Mouse (Mus musculus): ENCODE results near the gene Atp5b.
A peak's percentile ranks its signal among the peaks of the same experiment; 100 is the strongest.

Atp5b gene

GRCm38 (mm10) chr10:128096693-128097586 is 13.9 kb downstream of the Atp5b start:
- DNase-seq (ENCODE audit: low spot score in 2 of 2): peak; percentile 70 to 87

GRCm38 (mm10) chr10:128097587-128097971 is 14.5 kb downstream of the Atp5b start:
- peak in 1 of 2 experiments; percentile 64 for DNase-seq (ENCODE audit: low spot score in 2 of 2)

- DNase-seq (ENCODE audit: low spot score in 2 of 2): no peak
Measured at GRCm38 (mm10) chr10:128110103-128110761, 27.2 kb downstream of the Atp5b start.

- DNase-seq (ENCODE audit: low spot score in 2 of 2): no peak
Measured at GRCm38 (mm10) chr10:128111227-128111626, 28.2 kb downstream of the Atp5b start.

GRCm38 (mm10) chr10:128123833-128124232 is 40.8 kb downstream of the Atp5b start:
- no peak for DNase-seq (ENCODE audit: low spot score in 2 of 2)

GRCm38 (mm10) chr10:128124831-128125230 is 41.8 kb downstream of the Atp5b start:
- DNase-seq (ENCODE audit: low spot score in 2 of 2): no peak

GRCm38 (mm10) chr10:128125951-128126350 is 42.9 kb downstream of the Atp5b start:
- DNase-seq (ENCODE audit: low spot score in 2 of 2): no peak

- no peak for DNase-seq (ENCODE audit: low spot score in 2 of 2)
Measured at GRCm38 (mm10) chr10:128127497-128127896, 44.4 kb downstream of the Atp5b start.

GRCm38 (mm10) chr10:128128143-128128542 is 45.1 kb downstream of the Atp5b start:
- no peak for DNase-seq (ENCODE audit: low spot score in 2 of 2)

- DNase-seq (ENCODE audit: low spot score in 2 of 2): no peak
Measured at GRCm38 (mm10) chr10:128131297-128131696, 48.2 kb downstream of the Atp5b start.

- DNase-seq (ENCODE audit: low spot score in 2 of 2): no peak
Measured at GRCm38 (mm10) chr10:128131812-128132211, 48.7 kb downstream of the Atp5b start.

- no peak for DNase-seq (ENCODE audit: low spot score in 2 of 2)
Measured at GRCm38 (mm10) chr10:128133650-128134332, 50.7 kb downstream of the Atp5b start.

GRCm38 (mm10) chr10:128135374-128135773 is 52.3 kb downstream of the Atp5b start:
- no peak for DNase-seq (ENCODE audit: low spot score in 2 of 2)
